In the genomic region with DNA sequence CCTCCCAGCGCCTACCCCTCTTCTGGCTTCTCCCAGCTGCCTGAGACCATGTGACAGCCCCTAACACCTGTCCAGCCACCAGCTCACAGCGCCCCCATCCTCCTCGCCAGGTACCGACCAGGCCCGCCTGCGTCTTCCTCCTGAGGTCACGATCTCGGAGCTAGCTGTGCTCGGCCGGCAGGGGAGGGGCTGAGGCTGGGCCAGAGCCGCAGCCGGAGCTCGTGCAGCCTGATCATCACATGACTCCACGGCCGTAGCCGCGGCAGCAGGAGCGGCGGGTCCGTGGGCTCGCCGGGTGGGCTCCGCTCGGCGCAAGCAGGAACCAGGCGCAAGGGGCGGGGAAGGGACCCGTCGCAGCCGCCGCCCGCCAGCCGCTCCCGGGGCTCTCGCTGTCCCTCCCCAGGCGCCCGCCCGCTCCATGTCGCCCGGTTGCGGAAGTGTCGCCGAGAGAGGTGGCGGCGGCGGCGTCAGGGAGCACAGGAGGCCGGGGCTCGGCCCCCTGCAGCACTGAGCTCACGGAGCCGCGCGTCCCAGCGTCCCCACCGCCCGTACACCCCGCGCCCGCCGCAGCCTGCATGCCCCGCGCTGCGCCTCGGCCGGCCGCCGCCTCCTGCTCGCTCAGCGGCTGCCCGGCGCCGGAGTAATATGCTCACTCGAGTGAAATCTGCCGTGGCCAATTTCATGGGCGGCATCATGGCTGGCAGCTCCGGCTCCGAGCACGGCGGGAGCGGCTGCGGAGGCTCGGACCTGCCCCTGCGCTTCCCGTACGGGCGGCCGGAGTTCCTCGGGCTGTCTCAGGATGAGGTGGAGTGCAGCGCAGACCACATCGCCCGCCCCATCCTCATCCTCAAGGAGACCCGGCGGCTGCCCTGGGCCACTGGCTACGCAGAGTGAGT, we compare ENCODE assay signal across 7 mouse cellular contexts. TPM values are rescaled to one million over a fixed set of nuclear protein-coding genes. Genes with fewer than 3 reads are reported as not detected.
A peak's percentile ranks its signal among the peaks of the same experiment; 100 is the strongest.
DNase-seq lines count a peak whose midpoint lies in the region; ATAC-seq and TF ChIP-seq lines count a peak whose summit lies in the region.

A gene (plus strand): TSS at position 222 of the 896 bp plus-strand sequence.

- H3K9me3 ChIP-seq in embryonic facial prominence, embryonic 15.5 days (replicated peaks) = no peaks in the 10 kb centered on the region
- no peaks in the 10 kb centered on the region for H3K9me3 ChIP-seq in heart, embryonic 12.5 days (replicated peaks)
- H3K9me3 ChIP-seq in kidney, embryonic 16.5 days (ENCODE audit: low read length) = no peaks in the 10 kb centered on the region

- peaks cover 17% of the 10 kb centered on the region for H3K27me3 ChIP-seq in embryonic facial prominence, embryonic 15.5 days
- H3K27me3 ChIP-seq in heart, embryonic 12.5 days (replicated peaks) = peaks cover 5% of the 10 kb centered on the region; the same call in 1 of the 2 replicates
- H3K27me3 ChIP-seq in kidney, embryonic 16.5 days (ENCODE audit: insufficient read depth, low read length) = no peaks in the 10 kb centered on the region; the same call in 1 of the 2 replicates
- no peaks in the 10 kb centered on the region for H3K27me3 ChIP-seq in liver, adult 2 months (ENCODE audit: control insufficient read depth, insufficient read depth, low read length)

- H3K9ac ChIP-seq in embryonic facial prominence, embryonic 15.5 days = peak within 1 kb of the TSS; percentile 57
- H3K9ac ChIP-seq in heart, embryonic 12.5 days = peak within 1 kb of the TSS; percentile 78
- peak within 1 kb of the TSS; percentile 87 for H3K9ac ChIP-seq in kidney, embryonic 16.5 days (replicated peaks; ENCODE audit: low read length)
- H3K9ac ChIP-seq in liver, adult 2 months (ENCODE audit: low read depth, low read length) = peak within 1 kb of the TSS; percentile 89

- 0 out of 2 replicates have a peak, but pooled peaks have one; percentile 18 for TF ChIP-seq POLR2A in liver, adult 2 months (IDR thresholded peaks at IDR 0.05; ENCODE audit: extremely low read depth, insufficient read depth, low read length)

- ATAC-seq in embryonic facial prominence, embryonic 15.5 days (ENCODE audit: insufficient number of reproducible peaks, low FRiP score, low TSS enrichment, low read depth) = peak; percentile 84
- peak; percentile 82 for ATAC-seq in heart, embryonic 12.5 days (ENCODE audit: insufficient number of reproducible peaks, low FRiP score)
- ATAC-seq in kidney, embryonic 16.5 days (ENCODE audit: low FRiP score, low TSS enrichment) = peak; percentile 90

- peak within 1 kb of the TSS; percentile 73 for H3K4me3 ChIP-seq in embryonic facial prominence, embryonic 15.5 days (replicated peaks)
- peak within 1 kb of the TSS; percentile 85 for H3K4me3 ChIP-seq in heart, embryonic 12.5 days
- H3K4me3 ChIP-seq in kidney, embryonic 16.5 days (ENCODE audit: low read length) = peak within 1 kb of the TSS; percentile 77
- H3K4me3 ChIP-seq in liver, adult 2 months (ENCODE audit: insufficient read depth, low read depth, low read length) = peak within 1 kb of the TSS; percentile 79

- no peaks in the 10 kb centered on the region for H3K36me3 ChIP-seq in embryonic facial prominence, embryonic 15.5 days
- H3K36me3 ChIP-seq in heart, embryonic 12.5 days = no peaks in the 10 kb centered on the region
- no peaks in the 10 kb centered on the region for H3K36me3 ChIP-seq in kidney, embryonic 16.5 days (ENCODE audit: insufficient read depth, low read length)
- H3K36me3 ChIP-seq in liver, adult 2 months (ENCODE audit: control insufficient read depth, insufficient read depth, low read length) = no peaks in the 10 kb centered on the region

- H3K4me1 ChIP-seq in embryonic facial prominence, embryonic 15.5 days = peaks cover 18% of the 10 kb centered on the region
- H3K4me1 ChIP-seq in heart, embryonic 12.5 days (replicated peaks) = peaks cover 9% of the 10 kb centered on the region; the same call in 1 of the 2 replicates
- H3K4me1 ChIP-seq in kidney, embryonic 16.5 days (ENCODE audit: insufficient read depth, low read length) = peaks cover 9% of the 10 kb centered on the region; the same call in 1 of the 2 replicates
- H3K4me1 ChIP-seq in liver, adult 2 months (ENCODE audit: control insufficient read depth, insufficient read depth, low read length) = no peaks in the 10 kb centered on the region

- peak; percentile 41 for TF ChIP-seq CTCF in liver, adult 2 months (IDR thresholded peaks at IDR 0.05; ENCODE audit: low read depth, low read length)

- under 1% methylated on average over 82 of the region's 94 CpGs for WGBS in embryonic facial prominence, embryonic 15.5 days
- WGBS in heart, embryonic 12.5 days = under 1% methylated on average over 90 of the region's 94 CpGs
- WGBS in kidney, embryonic 16.5 days = under 1% methylated on average over 82 of the region's 94 CpGs
- 1% methylated on average over 92 of the region's 94 CpGs for WGBS in liver, adult 2 months

- H3K27ac ChIP-seq in embryonic facial prominence, embryonic 15.5 days (replicated peaks) = no peak within 1 kb of the TSS
- H3K27ac ChIP-seq in heart, embryonic 12.5 days (ENCODE audit: poor library complexity, severe bottlenecking) = peak within 1 kb of the TSS; percentile 42; the same call in 1 of the 2 replicates
- H3K27ac ChIP-seq in kidney, embryonic 16.5 days (ENCODE audit: low read length) = peak within 1 kb of the TSS; percentile 90
- H3K27ac ChIP-seq in liver, adult 2 months (replicated peaks; ENCODE audit: insufficient read depth, low read depth, low read length) = peak within 1 kb of the TSS; percentile 26

- H3K4me2 ChIP-seq in embryonic facial prominence, embryonic 15.5 days (replicated peaks) = peak within 1 kb of the TSS; percentile 99
- H3K4me2 ChIP-seq in heart, embryonic 12.5 days = peak within 1 kb of the TSS; percentile 82
- peak within 1 kb of the TSS; percentile 89 for H3K4me2 ChIP-seq in kidney, embryonic 16.5 days (replicated peaks; ENCODE audit: low read depth, low read length)

- no peaks in the 10 kb centered on the region for H3K79me2 ChIP-seq in liver, adult 2 months (ENCODE audit: control insufficient read depth, insufficient read depth, low read length)

- DNase-seq in adrenal gland, postnatal 4 days (ENCODE audit: low spot score in 2 of 2) = peak; percentile 31 to 44
- DNase-seq in liver, adult 2 months (ENCODE audit: extremely low read depth, low read depth, low spot score) = peak; percentile 36
- peak; percentile 29 to 60 for DNase-seq in monocyte, adult 2 months (ENCODE audit: low read depth in 1 of 2, low spot score in 2 of 2)
- peak; percentile 58 to 67 for DNase-seq in spleen, postnatal 36 days (ENCODE audit: low spot score in 2 of 2)

RNA-seq across cellular contexts. Expression of the gene that starts here (rescaled TPM):
- total RNA-seq in adrenal gland, postnatal 4 days (2021) = 10 to 100 TPM; 16.7 to 25.9 TPM
- 4.3 and 4.5 TPM in 2 replicates for polyA plus RNA-seq in embryonic facial prominence, embryonic 15.5 days (2015; fragmentation: Nextera tagmentation; extraction: Ambion mirVana)
- polyA plus RNA-seq in heart, embryonic 12.5 days (2016; fragmentation: Nextera tagmentation; extraction: Ambion mirVana) = 4.2 and 4.6 TPM in 2 replicates
- polyA plus RNA-seq in kidney, embryonic 16.5 days (2015; fragmentation: Nextera tagmentation; extraction: Ambion mirVana) = 24.7 and 27.1 TPM in 2 replicates
- 3.2 and 3.7 TPM in 2 replicates for total RNA-seq in liver, adult 2 months (2014; rRNA removed)
- 0.78 and 1.5 TPM in 2 replicates for polyA plus RNA-seq in liver, adult 2 months (2012; rRNA removed)
